Mouse (Mus musculus): ENCODE measurements at regions not wholly inside any gene's neighbourhood (a gene's known extent, or its start where the extent isn't known, plus 50 kb on each side); places are given as distances from the start of the nearest gene placed in this dataset.

DNA sequence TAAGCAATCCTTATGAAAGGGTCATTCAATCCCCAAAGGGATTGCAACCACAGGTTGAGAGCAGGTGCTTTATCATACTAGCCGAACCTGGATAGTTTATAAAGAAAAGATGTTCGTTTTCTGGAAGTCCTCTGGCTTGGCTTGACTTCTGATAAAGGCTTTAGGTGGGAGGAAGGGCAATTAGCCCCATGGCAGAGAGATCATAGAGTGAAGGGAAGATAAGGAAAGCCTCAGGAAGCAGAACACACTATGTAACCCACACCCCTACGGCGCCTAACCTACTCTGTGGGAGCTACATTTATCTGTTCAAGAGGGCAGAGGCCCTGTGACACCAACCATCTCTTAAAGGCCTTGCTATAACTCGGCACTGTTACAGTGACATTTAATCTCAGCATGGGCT, 204.2 kb downstream of the Pten start:
- Histone ChIP-seq H3ac (ENCODE audit: control insufficient read depth, insufficient read length, low read depth) (no peak overlapping the region), H3K79me3 (ENCODE audit: low read depth) (no peaks in the 10 kb centered on the region), H3K27me3 (ENCODE audit: control insufficient read depth, insufficient read depth, insufficient read length) (no peaks in the 10 kb centered on the region), H3K36me3 (ENCODE audit: control insufficient read depth, insufficient read depth) (no peaks in the 10 kb centered on the region), H3K4me3 (ENCODE audit: insufficient read depth, poor library complexity, severe bottlenecking) (no peak overlapping the region), H3K79me2 (ENCODE audit: control insufficient read depth, insufficient read depth) (no peaks in the 10 kb centered on the region)
- TF ChIP-seq MYOG (IDR thresholded peaks at IDR 0.05; ENCODE audit: control insufficient read depth, extremely low read depth, insufficient read length): no peak
- TF ChIP-seq USF1 (IDR thresholded peaks at IDR 0.05; ENCODE audit: low read depth): no peak
- TF ChIP-seq MYOD1 (IDR thresholded peaks at IDR 0.05; ENCODE audit: control insufficient read depth, insufficient read length, low read depth): no peak
- no peak for TF ChIP-seq MAX (IDR thresholded peaks at IDR 0.05)
- TF ChIP-seq CTCF (IDR thresholded peaks at IDR 0.05; ENCODE audit: control insufficient read depth, insufficient read depth, insufficient read length): no peak
- TF ChIP-seq CEBPB (IDR thresholded peaks at IDR 0.05; ENCODE audit: low read depth): no peak
- TF ChIP-seq FOSL1 (IDR thresholded peaks at IDR 0.05; ENCODE audit: insufficient read depth, low read length, poor library complexity, severe bottlenecking): no peak

DNA sequence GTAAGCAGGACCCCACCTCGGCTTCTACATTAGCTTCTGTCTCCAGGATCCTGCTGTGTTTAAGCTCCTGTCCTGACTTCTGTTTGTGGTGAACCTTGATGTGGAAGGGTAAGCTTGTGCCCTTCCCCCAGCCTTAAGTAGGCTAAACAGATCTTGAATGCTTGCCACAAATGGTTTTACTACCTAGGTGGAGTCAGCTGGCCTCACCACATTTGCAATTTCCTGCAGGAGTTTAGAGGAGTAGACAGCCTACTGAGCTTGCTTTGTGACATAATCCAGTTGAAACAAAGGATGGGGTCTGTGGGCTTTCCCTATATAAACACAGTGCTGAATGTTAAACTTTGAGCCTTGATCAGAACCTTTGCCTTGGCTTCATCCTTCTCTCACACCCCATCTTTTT, 206.7 kb downstream of the Pten start:
- H3K36me3 ChIP-seq (ENCODE audit: control insufficient read depth, insufficient read depth): no peaks in the 10 kb centered on the region
- H3K4me3 ChIP-seq (ENCODE audit: insufficient read depth, poor library complexity, severe bottlenecking): no peak overlapping the region
- no peaks in the 10 kb centered on the region for H3K27me3 ChIP-seq (ENCODE audit: control insufficient read depth, insufficient read depth, insufficient read length)
- no peak overlapping the region for H3ac ChIP-seq (ENCODE audit: control insufficient read depth, insufficient read length, low read depth)
- H3K79me2 ChIP-seq (ENCODE audit: control insufficient read depth, insufficient read depth): no peaks in the 10 kb centered on the region
- no peak for TF ChIP-seq CEBPB (IDR thresholded peaks at IDR 0.05; ENCODE audit: low read depth)
- no peak for TF ChIP-seq FOSL1 (IDR thresholded peaks at IDR 0.05; ENCODE audit: insufficient read depth, low read length, poor library complexity, severe bottlenecking)
- TF ChIP-seq MYOD1 (IDR thresholded peaks at IDR 0.05; ENCODE audit: control insufficient read depth, insufficient read length, low read depth): no peak
- no peak for TF ChIP-seq MYOG (IDR thresholded peaks at IDR 0.05; ENCODE audit: control insufficient read depth, extremely low read depth, insufficient read length)
- TF ChIP-seq USF1 (IDR thresholded peaks at IDR 0.05; ENCODE audit: low read depth): no peak
- TF ChIP-seq MAX (IDR thresholded peaks at IDR 0.05): no peak
- no peak for TF ChIP-seq CTCF (IDR thresholded peaks at IDR 0.05; ENCODE audit: control insufficient read depth, insufficient read depth, insufficient read length)
- H3K79me3 ChIP-seq (ENCODE audit: low read depth): no peaks in the 10 kb centered on the region

DNA sequence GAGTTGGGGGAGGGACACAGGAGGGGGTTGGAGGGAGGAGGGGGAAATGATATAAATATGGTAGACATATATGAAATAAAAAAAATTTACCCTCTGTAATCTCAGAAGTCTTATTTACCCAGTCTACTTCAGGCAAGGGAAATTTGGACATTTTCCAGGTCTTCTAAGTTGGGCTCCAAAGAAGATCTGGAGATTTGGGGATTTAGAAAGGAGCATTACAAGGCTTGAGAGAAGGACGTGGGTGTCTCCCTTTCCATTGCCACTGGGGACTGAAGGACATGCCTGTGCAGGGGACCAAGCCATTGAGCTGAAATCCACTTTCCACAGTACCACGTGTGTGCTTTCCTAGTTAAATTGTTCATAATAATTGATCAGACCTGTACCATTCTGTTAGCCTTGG, 208.2 kb downstream of the Pten start:
- Histone ChIP-seq H3K27me3 (ENCODE audit: control insufficient read depth, insufficient read depth, insufficient read length) (no peaks in the 10 kb centered on the region), H3K79me2 (ENCODE audit: control insufficient read depth, insufficient read depth) (no peaks in the 10 kb centered on the region), H3K36me3 (ENCODE audit: control insufficient read depth, insufficient read depth) (no peaks in the 10 kb centered on the region), H3K4me3 (ENCODE audit: insufficient read depth, poor library complexity, severe bottlenecking) (no peak overlapping the region), H3K79me3 (ENCODE audit: low read depth) (no peaks in the 10 kb centered on the region), H3ac (ENCODE audit: control insufficient read depth, insufficient read length, low read depth) (no peak overlapping the region)
- TF ChIP-seq MYOD1 (IDR thresholded peaks at IDR 0.05; ENCODE audit: control insufficient read depth, insufficient read length, low read depth) (no peak), MAX (IDR thresholded peaks at IDR 0.05) (no peak), MYOG (IDR thresholded peaks at IDR 0.05; ENCODE audit: control insufficient read depth, extremely low read depth, insufficient read length) (no peak), USF1 (IDR thresholded peaks at IDR 0.05; ENCODE audit: low read depth) (no peak), CEBPB (IDR thresholded peaks at IDR 0.05; ENCODE audit: low read depth) (no peak), CTCF (IDR thresholded peaks at IDR 0.05; ENCODE audit: control insufficient read depth, insufficient read depth, insufficient read length) (no peak), FOSL1 (IDR thresholded peaks at IDR 0.05; ENCODE audit: insufficient read depth, low read length, poor library complexity, severe bottlenecking) (no peak)

DNA sequence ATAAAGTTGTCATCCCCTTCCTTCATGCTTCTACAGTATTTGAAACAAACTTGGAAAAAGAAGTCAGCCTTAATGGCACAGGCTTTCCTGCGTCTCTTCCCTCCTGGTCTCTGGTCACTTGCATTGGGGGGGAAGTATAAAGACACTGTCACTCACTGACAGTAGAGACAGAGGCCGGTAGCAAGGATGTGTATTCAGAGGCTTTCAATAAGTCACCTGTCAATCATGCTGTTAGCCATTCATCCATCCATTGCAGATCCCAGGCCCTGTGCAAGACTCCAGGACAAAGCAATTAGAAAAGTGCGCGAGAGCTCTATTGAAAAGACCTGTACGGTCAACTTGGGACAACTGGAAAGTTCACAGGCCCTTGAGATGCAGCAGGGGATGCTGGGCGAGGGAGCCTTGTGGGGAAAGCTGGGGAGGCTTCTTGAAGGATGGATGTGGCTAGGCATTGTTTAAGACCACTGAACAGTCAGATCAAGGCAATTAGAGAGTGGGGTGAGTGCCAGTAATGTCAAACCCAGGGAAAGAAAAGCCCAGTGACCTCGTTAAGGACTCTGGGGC, 212.0 kb downstream of the Pten start:
- H3K36me3 ChIP-seq (ENCODE audit: control insufficient read depth, insufficient read depth): no peaks in the 10 kb centered on the region
- no peak for TF ChIP-seq USF1 (IDR thresholded peaks at IDR 0.05; ENCODE audit: low read depth)
- TF ChIP-seq MYOD1 (IDR thresholded peaks at IDR 0.05; ENCODE audit: control insufficient read depth, insufficient read length, low read depth): no peak
- TF ChIP-seq CEBPB (IDR thresholded peaks at IDR 0.05; ENCODE audit: low read depth): no peak
- TF ChIP-seq MYOG (IDR thresholded peaks at IDR 0.05; ENCODE audit: control insufficient read depth, extremely low read depth, insufficient read length): no peak
- TF ChIP-seq FOSL1 (IDR thresholded peaks at IDR 0.05; ENCODE audit: insufficient read depth, low read length, poor library complexity, severe bottlenecking): no peak
- no peak for TF ChIP-seq CTCF (IDR thresholded peaks at IDR 0.05; ENCODE audit: control insufficient read depth, insufficient read depth, insufficient read length)
- no peak for TF ChIP-seq MAX (IDR thresholded peaks at IDR 0.05)
- no peaks in the 10 kb centered on the region for H3K27me3 ChIP-seq (ENCODE audit: control insufficient read depth, insufficient read depth, insufficient read length)
- H3K79me3 ChIP-seq (ENCODE audit: low read depth): no peaks in the 10 kb centered on the region
- no peak overlapping the region for H3ac ChIP-seq (ENCODE audit: control insufficient read depth, insufficient read length, low read depth)
- no peak overlapping the region for H3K4me3 ChIP-seq (ENCODE audit: insufficient read depth, poor library complexity, severe bottlenecking)
- no peaks in the 10 kb centered on the region for H3K79me2 ChIP-seq (ENCODE audit: control insufficient read depth, insufficient read depth)

DNA sequence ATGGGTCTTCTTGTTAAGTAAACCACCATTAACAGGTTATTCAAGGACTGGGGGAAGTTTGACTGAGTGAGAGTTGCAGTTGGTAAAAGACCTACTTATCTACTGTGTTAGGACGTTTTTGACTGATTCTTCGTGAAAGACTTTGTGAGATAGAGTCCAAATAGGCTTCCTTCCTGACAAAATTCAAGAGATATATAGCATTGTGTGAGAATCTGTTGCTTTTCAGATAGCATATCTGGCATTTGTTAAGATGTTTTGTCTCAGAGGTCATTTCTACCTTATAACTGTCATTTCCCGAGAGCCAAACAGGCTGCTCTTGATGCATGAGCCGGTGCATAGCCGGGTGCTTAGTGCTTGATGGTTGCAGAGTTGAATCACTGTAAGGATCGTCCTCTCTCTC, 214.8 kb downstream of the Pten start:
- H3K36me3 ChIP-seq (ENCODE audit: control insufficient read depth, insufficient read depth): no peaks in the 10 kb centered on the region
- no peak overlapping the region for H3ac ChIP-seq (ENCODE audit: control insufficient read depth, insufficient read length, low read depth)
- no peaks in the 10 kb centered on the region for H3K27me3 ChIP-seq (ENCODE audit: control insufficient read depth, insufficient read depth, insufficient read length)
- no peak overlapping the region for H3K4me3 ChIP-seq (ENCODE audit: insufficient read depth, poor library complexity, severe bottlenecking)
- H3K79me2 ChIP-seq (ENCODE audit: control insufficient read depth, insufficient read depth): no peaks in the 10 kb centered on the region
- H3K79me3 ChIP-seq (ENCODE audit: low read depth): no peaks in the 10 kb centered on the region
- TF ChIP-seq CTCF (IDR thresholded peaks at IDR 0.05; ENCODE audit: control insufficient read depth, insufficient read depth, insufficient read length) (no peak), CEBPB (IDR thresholded peaks at IDR 0.05; ENCODE audit: low read depth) (no peak), MYOG (IDR thresholded peaks at IDR 0.05; ENCODE audit: control insufficient read depth, extremely low read depth, insufficient read length) (no peak), FOSL1 (IDR thresholded peaks at IDR 0.05; ENCODE audit: insufficient read depth, low read length, poor library complexity, severe bottlenecking) (no peak), MYOD1 (IDR thresholded peaks at IDR 0.05; ENCODE audit: control insufficient read depth, insufficient read length, low read depth) (no peak), MAX (IDR thresholded peaks at IDR 0.05) (no peak), USF1 (IDR thresholded peaks at IDR 0.05; ENCODE audit: low read depth) (no peak)
